Comparison of ENCODE assay signal across 17 mouse cellular contexts in the genomic region with DNA sequence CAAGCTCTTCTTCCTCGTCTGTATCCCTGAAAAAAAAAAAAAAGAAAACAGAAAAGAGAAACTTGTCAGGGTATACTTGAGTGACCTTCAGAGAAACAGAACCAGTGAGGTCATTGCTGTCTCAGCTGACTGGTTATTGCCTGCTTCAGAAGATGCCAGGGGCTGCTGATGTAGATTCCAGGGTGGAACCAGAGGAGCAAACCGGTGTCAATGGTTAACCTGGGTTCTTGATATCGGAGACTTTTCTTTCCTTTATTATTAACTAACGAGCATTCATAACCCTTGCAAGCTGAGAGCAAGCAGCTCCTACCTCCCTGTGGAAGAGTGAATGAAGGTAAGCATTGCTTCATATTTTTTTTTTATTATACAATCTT. TPM values are rescaled to one million over a fixed set of nuclear protein-coding genes. Genes with fewer than 3 reads are reported as not detected.
A peak's percentile ranks its signal among the peaks of the same experiment; 100 is the strongest.
DNase-seq lines count a peak whose midpoint lies in the region; ATAC-seq lines count a peak whose summit lies in the region.
"Had no signal": no experiment of that assay in that cellular context is flagged by ENCODE, and none has a peak within 500 bp of the region (broad histone marks: within the 10 kb centered on the region; RNA-seq: fewer than 3 reads in every experiment).

A gene (plus strand): TSS at position 272 of the 374 bp plus-strand sequence.

- intact Hi-C loops in left cerebral cortex, postnatal 25 days (cut with DNase I) = no loop called here

- peak; percentile 93 for ATAC-seq in intestine, embryonic 16.5 days
- ATAC-seq: hindbrain, embryonic 16.5 days; lung, postnatal 0 days had no signal

- DNase-seq in layer of hippocampus, adult 18-20 months (ENCODE audit: low spot score in 2 of 2) = no peak
- no peak for DNase-seq in layer of hippocampus, adult 9-10 months (ENCODE audit: low spot score)
- DNase-seq in kidney, postnatal 10 days = peak; percentile 66
- DNase-seq in left cerebral cortex, postnatal 25 days (ENCODE audit: low spot score in 2 of 2) = no peak
- DNase-seq in cerebellum, postnatal 36 days = no peak
- DNase-seq in adrenal gland, postnatal 14 days = no peak
- DNase-seq in cerebellum, postnatal 10 days = no peak
- DNase-seq: cerebellum, adult 18-20 months; heart, adult 2 months; heart, postnatal 10 days had no signal

- no peaks in the 10 kb centered on the region for H3K4me1 ChIP-seq in intestine, embryonic 16.5 days (ENCODE audit: control insufficient read depth, insufficient read depth, low read length)
- H3K4me1 ChIP-seq: limb, embryonic 15.5 days; midbrain, embryonic 10.5 days; stomach, embryonic 15.5 days had no signal

- no peaks in the 10 kb centered on the region for H3K27me3 ChIP-seq in intestine, embryonic 16.5 days (replicated peaks; ENCODE audit: control insufficient read depth, insufficient read depth, low read length)
- H3K27me3 ChIP-seq: limb, embryonic 15.5 days; stomach, embryonic 15.5 days had no signal

- H3K4me2 ChIP-seq in intestine, embryonic 16.5 days (ENCODE audit: low read depth, low read length) = no peak within 1 kb of the TSS
- H3K4me2 ChIP-seq: limb, embryonic 15.5 days; stomach, embryonic 15.5 days had no signal

- no peaks in the 10 kb centered on the region for H3K9me3 ChIP-seq in intestine, embryonic 16.5 days (ENCODE audit: control insufficient read depth, low read length)
- H3K9me3 ChIP-seq: limb, embryonic 15.5 days; midbrain, embryonic 10.5 days; stomach, embryonic 15.5 days had no signal

- no peak within 1 kb of the TSS for H3K4me3 ChIP-seq in intestine, embryonic 16.5 days (ENCODE audit: low read length)
- H3K4me3 ChIP-seq: heart, adult 2 months; limb, embryonic 15.5 days; midbrain, embryonic 10.5 days; stomach, embryonic 15.5 days had no signal

- WGBS in intestine, embryonic 16.5 days = 51% methylated on average over 4 of the region's 4 CpGs

- no peak within 1 kb of the TSS for H3K27ac ChIP-seq in intestine, embryonic 16.5 days (ENCODE audit: low read length)
- H3K27ac ChIP-seq: heart, adult 2 months; limb, embryonic 15.5 days; midbrain, embryonic 10.5 days; stomach, embryonic 15.5 days had no signal

- no peaks in the 10 kb centered on the region for H3K36me3 ChIP-seq in intestine, embryonic 16.5 days (ENCODE audit: control insufficient read depth, insufficient read depth, low read length)
- H3K36me3 ChIP-seq: limb, embryonic 15.5 days; midbrain, embryonic 10.5 days; stomach, embryonic 15.5 days had no signal

- no peak within 1 kb of the TSS for H3K9ac ChIP-seq in intestine, embryonic 16.5 days (ENCODE audit: low read depth, low read length)
- H3K9ac ChIP-seq: limb, embryonic 15.5 days; stomach, embryonic 15.5 days had no signal

RNA-seq across cellular contexts. Expression of the gene that starts here (rescaled TPM):
- 10 to 100 TPM; 18.9 to 22.0 TPM for total RNA-seq in layer of hippocampus, adult 18-20 months (2021)
- 0.20 and 0.33 TPM in 2 replicates for polyA plus RNA-seq in intestine, embryonic 16.5 days (2015; fragmentation: Nextera tagmentation; extraction: Ambion mirVana)
- 10 to 100 TPM; 26.3 to 32.6 TPM for total RNA-seq in left cerebral cortex, postnatal 25 days (2021)
- total RNA-seq in adrenal gland, postnatal 14 days (2021) = 0.33 and 1.3 TPM in 2 replicates
- total RNA-seq: heart, postnatal 10 days had no signal
- polyA plus RNA-seq: heart, adult 2 months; limb, embryonic 15.5 days; lung, postnatal 0 days; midbrain, embryonic 10.5 days; urinary bladder, adult 2 months had no signal

Comparison
In these comparisons a context has a peak if more than half of its experiments do, and no peak if none do; other contexts are left out.
1. Peak in ATAC-seq in intestine, embryonic 16.5 days; RNA of the gene not detected or under 1 TPM.